Mouse (Mus musculus): Measurements from ENCODE around the gene Ubqln1. TPM values are rescaled to one million over a fixed set of nuclear protein-coding genes. Genes with fewer than 3 reads are reported as not detected.
"Not testable (repeated sequence)": the region's sequence is repeated elsewhere in the genome, so short reads cannot be mapped to it uniquely, and the experiment has no call there.

Ubqln1 gene
- total RNA-seq, 4 experiments from 2014 or later, result 146 to 154 (median 149) TPM

DNA sequence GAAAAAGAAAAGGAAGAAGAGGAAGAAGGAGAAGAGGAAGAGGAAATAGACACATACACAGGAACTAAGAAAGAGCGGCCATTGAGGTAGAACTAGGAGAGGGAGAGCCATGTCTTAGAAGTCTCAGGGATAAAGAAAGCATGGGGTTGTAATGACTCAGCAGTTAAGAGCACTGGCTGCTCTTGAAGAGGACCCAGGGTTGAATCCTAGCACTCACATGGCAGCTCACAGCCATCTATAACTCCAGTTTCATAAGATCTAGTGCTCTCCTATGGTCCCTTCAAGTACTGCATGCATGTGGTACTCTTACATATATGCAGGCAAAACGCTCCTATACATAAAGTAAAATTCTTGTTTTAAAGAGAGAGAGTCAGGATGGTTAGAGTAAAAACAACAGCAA, 59.4 kb downstream of the Ubqln1 start:
- no peak for DNase-seq (ENCODE audit: low spot score in 2 of 2)

DNA sequence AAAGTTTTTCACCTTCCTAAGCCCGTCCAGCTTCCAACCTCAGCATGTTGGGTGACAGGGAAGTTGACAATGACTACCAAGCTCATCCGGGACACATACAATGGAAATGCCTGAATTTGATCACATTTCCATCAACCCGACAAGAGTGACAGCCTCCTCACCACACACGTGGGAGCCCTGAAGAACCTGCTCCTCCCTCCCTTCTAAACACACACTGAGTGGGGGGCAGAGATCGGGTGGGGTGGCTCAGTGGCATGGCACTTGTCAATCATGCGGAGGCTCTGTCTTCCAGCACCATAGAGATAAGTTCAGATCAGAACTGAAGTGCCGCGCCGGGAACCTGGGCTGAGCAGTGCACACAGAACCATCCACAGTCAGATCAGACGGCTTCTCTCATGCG, 65.0 kb downstream of the Ubqln1 start:
- DNase-seq (ENCODE audit: low spot score in 2 of 2), result no peak

DNA sequence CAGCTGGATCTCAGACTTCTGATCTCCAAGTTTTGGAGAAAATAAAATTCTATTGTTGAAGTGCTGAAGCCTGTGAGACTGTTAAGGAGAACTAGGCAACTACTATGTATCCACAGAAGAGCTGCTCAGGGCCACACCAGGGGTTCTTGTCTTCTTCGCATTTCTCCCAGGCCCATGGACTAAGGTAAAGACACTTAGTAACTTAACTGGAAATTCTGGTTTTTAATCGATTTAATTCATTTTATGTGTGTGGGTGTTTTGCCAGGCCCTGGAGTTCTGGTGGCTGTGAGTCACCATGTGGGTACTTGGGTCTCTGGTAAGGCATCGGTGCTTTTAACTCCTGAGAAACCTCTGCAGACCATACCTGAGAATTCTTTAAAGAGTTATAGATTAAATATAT, 65.8 kb downstream of the Ubqln1 start:
- no peak for DNase-seq (ENCODE audit: low spot score in 2 of 2)

DNA sequence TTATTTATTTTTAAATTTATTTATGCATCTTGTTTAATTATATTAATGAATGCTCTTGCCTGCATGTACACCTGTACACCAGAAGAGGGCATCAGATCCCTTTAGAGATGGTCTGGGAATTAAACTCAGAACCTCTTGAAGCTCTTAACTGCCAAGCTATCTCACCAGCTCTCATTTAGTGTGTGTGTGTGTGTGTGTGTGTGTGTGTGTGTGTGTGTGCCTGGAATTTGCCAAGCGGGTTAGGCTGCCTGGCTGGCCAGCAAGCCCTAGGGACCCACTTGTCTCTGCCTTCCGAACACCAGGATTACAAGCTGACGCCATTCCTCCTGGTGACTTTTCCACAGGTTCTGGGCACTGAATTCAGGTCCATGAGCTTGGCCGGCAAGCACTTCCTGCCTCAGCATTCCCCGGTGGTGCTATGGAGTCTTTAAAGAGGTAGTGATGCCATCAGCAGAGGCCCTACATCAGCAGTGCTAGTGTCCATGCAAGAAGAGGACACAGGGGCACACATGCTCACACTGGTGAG, 66.4 kb downstream of the Ubqln1 start:
- DNase-seq (ENCODE audit: low spot score in 2 of 2), result no peak

DNA sequence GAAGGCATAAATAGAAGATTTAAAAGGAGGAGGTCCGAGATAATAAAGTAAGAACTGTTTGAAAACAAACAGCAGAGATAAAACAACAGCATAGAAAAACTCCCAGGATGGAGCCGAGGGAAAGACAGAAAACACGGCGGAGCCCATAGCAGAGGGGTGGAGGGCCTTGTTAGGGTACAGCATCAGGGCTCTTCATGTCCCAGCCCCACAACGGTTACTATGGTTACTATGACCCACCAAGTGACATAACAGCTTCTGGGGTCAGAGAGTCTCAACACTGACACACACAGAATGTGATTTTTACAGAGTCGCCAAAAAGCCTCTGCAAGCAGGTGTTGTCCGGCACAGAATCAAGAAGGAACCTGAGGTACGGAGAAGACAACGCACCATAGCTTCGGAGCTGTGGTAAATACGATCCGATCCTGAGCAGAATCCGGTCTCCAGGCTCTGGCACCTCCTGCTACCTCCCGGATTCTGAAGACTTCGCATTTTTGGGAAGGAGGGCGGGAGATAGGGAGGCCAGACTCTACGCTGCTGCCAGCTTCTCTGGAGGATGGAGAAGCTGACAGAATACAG, 67.1 kb downstream of the Ubqln1 start:
- peak in 1 of 2 experiments; percentile 18 for DNase-seq (ENCODE audit: low spot score in 2 of 2)

DNA sequence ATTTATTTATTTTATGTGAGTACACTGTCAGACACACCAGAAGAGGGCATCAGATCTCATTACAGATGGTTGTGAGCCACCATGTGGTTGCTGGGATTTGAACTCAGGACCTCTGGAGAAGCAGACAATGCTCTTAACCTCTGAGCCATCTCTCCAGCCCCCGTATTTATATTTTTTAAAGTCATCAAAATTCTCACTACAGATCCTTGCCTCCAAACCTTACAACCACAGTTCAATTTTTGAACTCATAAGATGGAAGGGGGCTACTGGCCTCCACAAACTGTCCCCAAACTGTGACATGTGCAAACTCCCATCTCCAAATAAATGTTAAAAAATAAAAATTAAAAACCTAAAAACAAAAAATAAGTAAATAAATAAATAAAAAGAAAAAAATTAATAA, 67.7 kb downstream of the Ubqln1 start:
- DNase-seq (ENCODE audit: low spot score in 2 of 2), result no peak

DNA sequence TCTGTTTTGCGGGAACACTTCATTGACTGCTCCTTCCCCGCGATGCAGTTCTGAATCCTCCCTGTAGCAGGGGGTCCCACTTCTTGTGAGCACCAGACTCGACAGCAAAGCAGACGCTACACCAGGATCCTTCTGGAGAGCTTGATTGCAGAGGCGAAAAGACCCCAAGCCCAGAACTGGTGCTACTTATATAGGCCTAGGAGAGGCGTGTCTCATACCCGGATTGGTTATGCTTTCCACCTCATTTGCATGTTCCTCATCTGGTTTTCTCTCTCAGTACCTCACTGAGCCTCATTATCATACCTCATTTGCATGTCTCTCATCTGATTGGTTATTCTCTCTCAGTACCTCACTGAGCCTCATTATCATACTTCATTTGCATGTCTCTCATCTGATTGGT, 68.8 kb downstream of the Ubqln1 start:
- not testable (repeated sequence) for DNase-seq (ENCODE audit: low spot score in 2 of 2)

DNA sequence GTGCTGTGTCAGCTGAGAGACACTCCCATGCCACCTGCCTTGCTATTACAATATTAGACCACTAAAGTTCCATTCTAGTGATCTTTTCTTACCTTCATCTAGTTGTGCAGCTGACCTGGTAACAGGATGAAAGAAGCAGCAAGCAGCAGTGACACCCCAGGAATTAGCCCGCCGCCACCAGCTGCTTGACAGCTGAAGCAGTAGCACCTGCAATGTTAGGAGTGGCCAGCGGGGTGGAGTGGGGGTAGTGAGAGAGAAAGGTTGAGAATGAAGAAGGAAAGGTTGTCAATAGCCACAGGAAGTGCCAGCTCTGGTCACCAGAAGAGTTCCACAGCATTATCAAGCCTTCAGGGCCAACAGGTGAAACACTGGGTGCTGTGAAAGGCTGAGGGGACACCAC, 83.8 kb downstream of the Ubqln1 start:
- no peak for DNase-seq (ENCODE audit: low spot score in 2 of 2)

DNA sequence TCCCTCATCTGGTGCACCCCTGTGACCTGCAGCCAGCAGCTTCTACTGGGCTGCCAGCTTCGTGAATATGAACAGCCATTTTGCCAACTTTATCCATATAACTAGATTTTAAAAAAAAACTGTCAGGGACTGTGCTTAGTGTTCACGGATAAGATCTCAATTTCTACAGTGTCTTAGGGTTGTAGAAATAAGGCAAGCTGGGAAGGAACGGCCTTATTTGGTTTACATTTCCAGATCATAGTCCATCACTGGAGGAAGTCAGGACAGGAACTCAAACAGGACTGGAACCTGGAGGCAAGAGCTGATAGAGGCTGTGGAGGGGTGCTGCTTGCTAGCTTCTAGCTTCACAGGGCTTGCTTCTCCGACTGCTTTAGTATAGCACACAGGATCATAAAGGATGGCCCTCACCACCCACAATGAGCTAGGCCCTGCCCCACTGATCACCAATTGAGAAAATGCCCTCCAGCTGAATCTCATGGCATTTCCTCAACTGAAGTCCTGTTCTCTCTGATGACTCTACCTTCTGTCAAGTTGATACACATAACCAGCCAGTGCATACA, 85.7 kb downstream of the Ubqln1 start:
- DNase-seq (ENCODE audit: low spot score in 2 of 2), result no peak

DNA sequence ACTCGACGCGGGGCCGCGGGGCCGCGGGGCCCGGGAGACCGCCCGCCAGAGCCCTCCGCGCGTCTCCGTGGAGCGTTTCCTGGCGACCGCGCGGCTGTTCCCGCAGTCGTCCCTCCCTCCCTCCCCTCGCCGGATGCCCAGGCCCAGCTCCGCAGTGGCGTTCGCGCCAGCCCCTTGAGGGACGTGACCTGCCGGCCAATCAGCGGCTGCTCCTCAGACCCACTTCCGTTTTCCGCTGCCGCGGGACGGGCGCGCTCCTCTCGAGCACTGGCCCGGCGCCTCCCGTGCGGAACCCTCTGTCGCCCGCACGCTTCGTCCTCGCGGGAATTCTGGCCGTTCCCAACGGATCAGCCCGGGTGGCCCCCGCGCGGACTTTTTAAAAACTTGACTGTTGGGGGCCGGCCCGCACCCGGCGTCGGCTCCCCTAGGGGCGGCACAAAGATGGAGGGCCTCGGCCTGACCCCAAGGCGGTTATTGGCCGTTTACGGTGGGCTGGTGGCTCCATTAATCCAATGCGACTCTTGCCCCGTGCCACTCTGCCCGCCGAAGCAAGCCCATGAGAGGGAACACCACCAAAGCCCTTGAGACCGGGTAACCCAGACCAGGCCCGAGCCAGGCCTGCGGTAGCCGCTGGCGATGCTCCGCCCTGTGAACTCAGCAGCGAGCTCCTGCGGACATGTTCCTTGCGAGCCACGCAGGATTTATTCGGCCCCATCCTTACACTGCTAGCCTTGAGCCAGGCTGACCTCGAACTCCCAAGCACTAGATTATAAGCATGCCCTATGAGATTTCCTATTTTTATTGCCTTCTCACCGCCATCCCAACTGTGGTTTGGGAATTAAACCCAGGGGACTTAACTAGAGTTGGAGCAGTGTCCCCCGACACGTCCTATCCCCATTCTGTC, 86.4 kb downstream of the Ubqln1 start:
- DNase-seq (ENCODE audit: low spot score in 2 of 2), result peak; percentile 86 to 95

DNA sequence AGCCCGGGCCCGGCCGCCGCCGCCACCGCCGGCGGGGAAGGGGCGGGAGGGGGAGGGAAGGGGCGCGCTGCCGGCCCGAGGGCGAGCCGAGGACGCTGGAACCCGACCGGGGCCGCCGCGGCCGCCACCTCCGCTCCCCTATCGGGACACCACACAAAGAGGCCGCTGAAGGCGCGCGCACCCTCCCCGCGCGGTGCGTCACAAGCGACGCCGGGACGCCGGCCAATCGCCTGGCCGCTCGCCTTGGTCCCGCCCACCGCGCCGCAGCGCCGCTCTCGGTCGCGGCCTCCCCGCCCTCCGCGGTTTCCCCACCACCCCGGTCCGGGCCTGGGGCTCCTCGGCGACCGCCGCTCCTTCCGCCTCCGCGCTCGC, 87.1 kb downstream of the Ubqln1 start, which contains the start of gene Hnrnpa0:
Gene Hnrnpa0, minus strand, starts transcription at position 161 of the 372 bp plus-strand sequence.
- DNase-seq (ENCODE audit: low spot score in 2 of 2), result peak; percentile 90 to 92

DNA sequence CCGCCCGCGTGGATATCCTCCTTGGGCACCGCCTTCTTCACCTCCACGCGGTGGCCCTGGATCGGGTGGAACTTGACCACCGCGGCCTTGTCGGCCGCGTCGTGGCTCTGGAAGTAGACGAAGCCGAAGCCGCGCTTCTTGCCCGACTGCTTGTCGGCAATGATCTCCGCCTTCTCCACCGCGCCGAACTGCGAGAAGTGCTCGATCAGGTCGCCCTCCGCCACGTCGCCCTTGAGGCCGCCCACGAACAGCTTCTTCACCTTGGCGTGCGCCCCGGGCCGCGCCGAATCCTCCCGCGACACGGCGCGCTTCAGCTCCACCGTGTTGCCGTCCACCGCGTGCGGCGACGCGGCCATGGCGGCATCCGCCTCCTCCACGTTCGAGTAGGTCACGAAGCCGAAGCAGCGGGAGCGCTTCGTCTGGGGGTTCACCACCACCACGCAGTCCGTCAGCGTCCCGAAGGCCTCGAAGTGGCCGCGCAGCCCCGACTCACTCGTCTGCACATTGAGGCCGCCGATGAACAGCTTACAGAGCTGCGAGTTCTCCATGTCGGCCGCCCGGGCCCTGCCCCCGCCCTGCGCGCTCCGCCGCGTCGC, 87.6 kb downstream of the Ubqln1 start:
- DNase-seq (ENCODE audit: low spot score in 2 of 2), result peak; percentile 59 to 65

DNA sequence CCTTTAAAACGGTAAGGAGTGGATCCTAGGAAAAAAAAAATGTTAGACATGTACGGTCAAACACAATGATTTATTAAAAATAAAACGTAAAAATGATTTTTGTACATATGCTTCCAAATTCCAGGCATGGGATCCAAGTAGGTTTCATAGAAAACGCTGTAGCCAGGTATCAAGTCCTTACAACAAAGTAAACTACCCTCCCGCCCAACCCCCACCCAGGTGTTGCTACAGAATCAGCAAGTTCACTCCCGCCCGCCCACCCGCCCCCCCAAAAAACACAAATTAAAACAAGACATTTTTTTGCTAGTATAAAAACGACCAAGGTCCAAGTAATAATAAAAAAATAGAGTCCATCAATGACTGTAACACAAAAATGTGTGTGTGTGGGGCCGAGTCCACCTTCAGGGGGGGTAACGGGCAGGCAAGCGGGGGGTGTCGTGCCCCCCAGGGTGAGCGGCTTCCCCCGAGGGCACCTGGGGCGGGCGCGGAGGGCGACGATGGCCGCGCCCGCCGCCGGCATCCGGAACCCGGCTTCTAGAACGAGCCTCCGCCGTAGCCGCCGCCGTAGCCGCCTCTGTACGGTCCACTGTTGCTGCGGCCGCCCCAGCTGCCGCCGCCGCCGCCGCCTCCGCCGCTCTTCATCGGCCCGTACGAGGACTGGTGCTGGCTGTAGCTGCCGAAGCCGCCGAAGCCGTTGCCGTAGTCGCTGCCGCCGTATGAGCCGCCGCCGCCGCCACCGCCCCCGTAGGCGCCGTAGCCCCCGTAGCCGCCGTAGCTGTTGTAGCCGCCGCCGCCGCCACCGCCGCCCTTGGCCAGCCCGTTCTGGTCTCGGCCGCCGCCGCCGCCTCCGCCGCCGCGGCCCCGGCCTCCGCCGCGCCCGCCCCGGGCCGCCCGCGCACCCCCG, 88.3 kb downstream of the Ubqln1 start:
- DNase-seq (ENCODE audit: low spot score in 2 of 2), result no peak

Other genes with a start within 250 kb of the Ubqln1 start
- 10 to 100 TPM; 24.6 to 30.1 (median 26.5) TPM for gene Klhl3, start 102.1 kb downstream of the Ubqln1 start, total RNA-seq (2022)
- gene Hnrnpa0, start 87.1 kb downstream of the Ubqln1 start, total RNA-seq (2022), result 100 to 1,000 TPM; 113 to 127 (median 121) TPM
- gene Idnk, start 58.0 kb downstream of the Ubqln1 start, total RNA-seq (2022), result 10 to 100 TPM; 25.9 to 29.9 (median 28.5) TPM
- 10 to 100 TPM; 17.0 to 20.8 (median 17.7) TPM for gene Gkap1, start 60.0 kb upstream of the Ubqln1 start, total RNA-seq (2022)
- 1 to 10 TPM; 4.3 to 6.5 (median 5.6) TPM for gene Kif27, start 143.5 kb upstream of the Ubqln1 start, total RNA-seq (2022)
- gene 2210016F16Rik, start 169.6 kb upstream of the Ubqln1 start, total RNA-seq (2022), result 1 to 10 TPM; 7.4 to 9.1 (median 8.1) TPM
- 10 to 100 TPM; 13.0 to 18.3 (median 14.4) TPM for gene Rmi1, start 186.6 kb upstream of the Ubqln1 start, total RNA-seq (2022)
- gene Hnrnpk, start 187.7 kb upstream of the Ubqln1 start, total RNA-seq (2022), result 100 to 1,000 TPM; 632 to 772 (median 717) TPM